Mouse (Mus musculus): ENCODE measurements around the gene Sdk2. TPM values are rescaled to one million over a fixed set of nuclear protein-coding genes. Genes with fewer than 3 reads are reported as not detected.

The Sdk2 gene
- total and polyA plus RNA-seq, 3 experiments, result 0.22 TPM; not detected in 2

DNA sequence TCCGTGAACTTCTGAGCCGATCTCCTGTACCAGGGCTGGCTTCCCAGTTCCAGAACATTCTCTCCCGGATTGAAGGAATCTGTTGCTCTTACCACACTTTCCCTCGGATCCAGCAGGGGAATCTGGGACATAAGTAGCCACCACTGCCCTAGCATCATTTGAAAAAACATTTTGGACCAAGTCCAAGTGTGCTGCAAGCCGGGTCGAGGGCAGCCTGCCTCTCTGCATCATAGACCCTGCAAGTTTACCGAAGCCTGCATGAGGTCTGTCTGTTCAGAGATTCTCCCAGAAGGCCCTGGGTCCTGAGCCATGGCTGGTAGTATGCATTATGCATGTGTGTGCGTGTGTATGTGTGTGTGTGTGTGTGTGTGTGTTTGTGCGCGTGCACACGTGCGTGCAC lies 271.0 kb downstream of the Sdk2 start:
- H3K36me3 ChIP-seq (replicated peaks), result no peaks in the 10 kb centered on the region
- DNase-seq (ENCODE audit: low spot score), result no peak
- no peak overlapping the region for H3K4me3 ChIP-seq (ENCODE audit: low read depth, low read length)
- peaks cover 15% of the 10 kb centered on the region for H3K27me3 ChIP-seq (ENCODE audit: insufficient read depth, low read length)
- TF ChIP-seq POLR2AphosphoS5 (IDR thresholded peaks at IDR 0.05; ENCODE audit: insufficient replicate concordance, low read depth, low read length), result no peak
- no peak for TF ChIP-seq TAL1 (conservative IDR thresholded peaks at IDR 0.05; ENCODE audit: low read depth, low read length)
- TF ChIP-seq GATA2 (IDR thresholded peaks at IDR 0.05; ENCODE audit: borderline replicate concordance, low read depth, low read length), result no peak
- no peak for TF ChIP-seq GATA1 (IDR thresholded peaks at IDR 0.05; ENCODE audit: borderline replicate concordance, low read length)
- no peak for TF ChIP-seq CTCF (IDR thresholded peaks at IDR 0.05; ENCODE audit: low read depth, low read length)
- H3K4me1 ChIP-seq (ENCODE audit: insufficient read depth, low read depth, low read length), result no peaks in the 10 kb centered on the region
- peaks cover 16% of the 10 kb centered on the region for H3K9me3 ChIP-seq (replicated peaks)
- ATAC-seq (ENCODE audit: extremely low read depth, insufficient number of reproducible peaks, low FRiP score, poor library complexity, severe bottlenecking), result no peak

- no peak for ATAC-seq (ENCODE audit: extremely low read depth, insufficient number of reproducible peaks, low FRiP score, poor library complexity, severe bottlenecking)
- Histone ChIP-seq H3K4me1 (ENCODE audit: insufficient read depth, low read depth, low read length) (peaks cover 8% of the 10 kb centered on the region; the same call in 1 of the 2 replicates), H3K27me3 (ENCODE audit: insufficient read depth, low read length) (peaks cover 10% of the 10 kb centered on the region), H3K9me3 (replicated peaks) (peaks cover 6% of the 10 kb centered on the region), H3K4me3 (ENCODE audit: low read depth, low read length) (no peak overlapping the region), H3K36me3 (replicated peaks) (no peaks in the 10 kb centered on the region)
- TF ChIP-seq CTCF (IDR thresholded peaks at IDR 0.05; ENCODE audit: low read depth, low read length) (no peak), GATA2 (IDR thresholded peaks at IDR 0.05; ENCODE audit: borderline replicate concordance, low read depth, low read length) (no peak), GATA1 (IDR thresholded peaks at IDR 0.05; ENCODE audit: borderline replicate concordance, low read length) (no peak), TAL1 (conservative IDR thresholded peaks at IDR 0.05; ENCODE audit: low read depth, low read length) (no peak)
- no peak for DNase-seq (ENCODE audit: low spot score)
These were observed 275.3 kb downstream of the Sdk2 start for GRCm38 (mm10) chr11:113791357-113792215.

GRCm38 (mm10) chr11:113789101-113789500 lies 277.7 kb downstream of the Sdk2 start:
- ATAC-seq (ENCODE audit: extremely low read depth, insufficient number of reproducible peaks, low FRiP score, poor library complexity, severe bottlenecking), result no peak
- Histone ChIP-seq H3K4me1 (ENCODE audit: insufficient read depth, low read depth, low read length) (peaks cover 24% of the 10 kb centered on the region), H3K4me3 (ENCODE audit: low read depth, low read length) (no peak overlapping the region), H3K27me3 (ENCODE audit: insufficient read depth, low read length) (peaks cover 5% of the 10 kb centered on the region), H3K9me3 (replicated peaks) (peaks cover 6% of the 10 kb centered on the region), H3K36me3 (replicated peaks) (no peaks in the 10 kb centered on the region)
- TF ChIP-seq CTCF (IDR thresholded peaks at IDR 0.05; ENCODE audit: low read depth, low read length) (no peak), GATA2 (IDR thresholded peaks at IDR 0.05; ENCODE audit: borderline replicate concordance, low read depth, low read length) (no peak), TAL1 (conservative IDR thresholded peaks at IDR 0.05; ENCODE audit: low read depth, low read length) (no peak)
- no peak for DNase-seq (ENCODE audit: low spot score)

- DNase-seq (ENCODE audit: low spot score) (no peak), ATAC-seq (ENCODE audit: extremely low read depth, insufficient number of reproducible peaks, low FRiP score, poor library complexity, severe bottlenecking) (no peak)
- H3K9me3 ChIP-seq (replicated peaks), result peaks cover 6% of the 10 kb centered on the region
- H3K4me3 ChIP-seq (ENCODE audit: low read depth, low read length), result no peak overlapping the region
- peaks cover 24% of the 10 kb centered on the region for H3K4me1 ChIP-seq (ENCODE audit: insufficient read depth, low read depth, low read length)
- peaks cover 5% of the 10 kb centered on the region for H3K27me3 ChIP-seq (ENCODE audit: insufficient read depth, low read length)
- no peak for TF ChIP-seq GATA2 (IDR thresholded peaks at IDR 0.05; ENCODE audit: borderline replicate concordance, low read depth, low read length)
- TF ChIP-seq CTCF (IDR thresholded peaks at IDR 0.05; ENCODE audit: low read depth, low read length), result no peak
- TF ChIP-seq POLR2AphosphoS5 (IDR thresholded peaks at IDR 0.05; ENCODE audit: insufficient replicate concordance, low read depth, low read length), result no peak
- TF ChIP-seq TAL1 (conservative IDR thresholded peaks at IDR 0.05; ENCODE audit: low read depth, low read length), result no peak
- TF ChIP-seq GATA1 (IDR thresholded peaks at IDR 0.05; ENCODE audit: borderline replicate concordance, low read length), result no peak
- no peaks in the 10 kb centered on the region for H3K36me3 ChIP-seq (replicated peaks)
These were observed 278.6 kb downstream of the Sdk2 start for GRCm38 (mm10) chr11:113788183-113788789.

DNA sequence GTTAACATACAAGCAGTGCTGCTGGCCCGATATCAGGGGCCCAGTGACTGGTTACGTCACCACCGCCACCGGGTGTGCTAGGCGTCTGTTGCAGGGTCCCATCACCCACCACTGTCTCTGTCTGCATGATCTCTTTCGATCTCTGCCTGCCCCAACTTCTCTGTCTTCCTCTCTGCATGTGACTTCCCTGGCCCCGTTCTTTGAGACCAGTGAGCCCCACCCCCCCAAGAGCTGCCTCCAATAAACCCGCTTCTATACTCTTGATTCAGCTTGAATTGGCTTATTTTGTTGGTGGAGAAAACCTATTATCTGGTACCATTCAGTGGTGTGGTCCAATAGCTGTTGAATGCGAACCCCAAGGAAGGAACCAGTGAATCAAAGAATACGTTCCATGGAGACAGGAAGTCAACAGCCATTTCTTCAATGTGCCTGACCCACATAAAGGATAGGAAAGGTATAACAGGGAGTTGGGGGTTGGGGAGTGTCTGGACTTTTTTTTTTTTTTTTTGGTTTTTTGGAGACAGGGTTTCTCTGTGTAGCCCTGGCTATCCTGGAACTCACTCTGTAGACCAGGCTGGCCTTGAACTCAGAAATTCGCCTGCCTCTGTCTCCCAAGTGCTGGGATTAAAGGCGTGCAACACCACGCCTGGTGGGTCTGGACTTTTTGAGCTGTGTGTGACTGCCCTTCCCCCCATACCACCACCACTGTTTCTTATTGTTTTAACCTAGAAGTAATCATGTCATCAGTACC lies 279.2 kb downstream of the Sdk2 start:
- H3K36me3 ChIP-seq (replicated peaks), result no peaks in the 10 kb centered on the region
- DNase-seq (ENCODE audit: low spot score), result no peak
- no peak for ATAC-seq (ENCODE audit: extremely low read depth, insufficient number of reproducible peaks, low FRiP score, poor library complexity, severe bottlenecking)
- H3K9me3 ChIP-seq (replicated peaks), result peaks cover 3% of the 10 kb centered on the region
- no peak overlapping the region for H3K4me3 ChIP-seq (ENCODE audit: low read depth, low read length)
- no peak for TF ChIP-seq POLR2AphosphoS5 (IDR thresholded peaks at IDR 0.05; ENCODE audit: insufficient replicate concordance, low read depth, low read length)
- no peak for TF ChIP-seq TAL1 (conservative IDR thresholded peaks at IDR 0.05; ENCODE audit: low read depth, low read length)
- no peak for TF ChIP-seq CTCF (IDR thresholded peaks at IDR 0.05; ENCODE audit: low read depth, low read length)
- no peak for TF ChIP-seq GATA2 (IDR thresholded peaks at IDR 0.05; ENCODE audit: borderline replicate concordance, low read depth, low read length)
- no peak for TF ChIP-seq GATA1 (IDR thresholded peaks at IDR 0.05; ENCODE audit: borderline replicate concordance, low read length)
- peaks cover 5% of the 10 kb centered on the region for H3K27me3 ChIP-seq (ENCODE audit: insufficient read depth, low read length)
- H3K4me1 ChIP-seq (ENCODE audit: insufficient read depth, low read depth, low read length), result peaks cover 24% of the 10 kb centered on the region

DNA sequence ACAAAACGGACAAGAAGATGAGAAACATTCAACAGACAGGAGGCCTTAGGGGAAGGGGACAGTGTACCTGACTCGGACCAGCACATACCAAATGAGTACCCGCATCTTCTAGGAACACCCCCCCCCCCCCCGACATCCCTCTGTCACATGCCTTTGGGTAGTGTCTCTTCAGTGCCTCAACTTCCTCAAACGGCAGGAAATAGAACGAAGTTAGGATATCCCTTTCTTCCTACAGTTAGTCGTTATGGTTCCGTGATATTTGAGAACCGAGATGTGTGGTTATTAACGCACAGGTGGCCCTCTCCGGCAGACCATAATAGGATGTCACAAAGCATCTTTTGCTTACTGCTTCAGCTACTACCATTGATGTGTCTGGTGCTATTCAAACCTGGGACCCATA lies 279.8 kb downstream of the Sdk2 start:
- no peaks in the 10 kb centered on the region for H3K36me3 ChIP-seq (replicated peaks)
- peaks cover 24% of the 10 kb centered on the region for H3K4me1 ChIP-seq (ENCODE audit: insufficient read depth, low read depth, low read length)
- ATAC-seq (ENCODE audit: extremely low read depth, insufficient number of reproducible peaks, low FRiP score, poor library complexity, severe bottlenecking), result no peak
- peaks cover 3% of the 10 kb centered on the region; the same call in 1 of the 2 replicates for H3K9me3 ChIP-seq (replicated peaks)
- no peak overlapping the region for H3K4me3 ChIP-seq (ENCODE audit: low read depth, low read length)
- H3K27me3 ChIP-seq (ENCODE audit: insufficient read depth, low read length), result peaks cover 5% of the 10 kb centered on the region
- TF ChIP-seq CTCF (IDR thresholded peaks at IDR 0.05; ENCODE audit: low read depth, low read length) (no peak), GATA2 (IDR thresholded peaks at IDR 0.05; ENCODE audit: borderline replicate concordance, low read depth, low read length) (no peak), TAL1 (conservative IDR thresholded peaks at IDR 0.05; ENCODE audit: low read depth, low read length) (no peak), GATA1 (IDR thresholded peaks at IDR 0.05; ENCODE audit: borderline replicate concordance, low read length) (no peak), POLR2AphosphoS5 (IDR thresholded peaks at IDR 0.05; ENCODE audit: insufficient replicate concordance, low read depth, low read length) (no peak)
- no peak for DNase-seq (ENCODE audit: low spot score)

Data from G1E (cell line).